Mouse (Mus musculus) kidney, embryonic 16.5 days (tissue): ENCODE measurements around the gene Tnrc6c. TPM values are rescaled to one million over a fixed set of nuclear protein-coding genes. Genes with fewer than 3 reads are reported as not detected.
A peak's percentile ranks its signal among the peaks of the same experiment; 100 is the strongest.

Source experiments
- ATAC-seq: fragments of 200-750 bp; cut with Nextera tagmentation; 2 replicates; pipeline ENCODE4 v1.8.0; 2017; ENCODE audit warnings: moderate TSS enrichment; ENCODE audit not compliant: low FRiP score, low TSS enrichment
- H3K27ac ChIP-seq: fragments of 300-500 bp; sonication (generic); 2 replicates; pipeline ENCODE4 v1.5.1; 2014; ENCODE audit warnings: low read length
- H3K27me3 ChIP-seq: fragments of 300-500 bp; sonication (generic); 2 replicates; pipeline ENCODE4 v1.6.1; 2014; ENCODE audit warnings: low read length, control low read depth, mixed read lengths; ENCODE audit not compliant: insufficient read depth
- H3K36me3 ChIP-seq: fragments of 300-500 bp; sonication (generic); 2 replicates; pipeline ENCODE4 v1.6.1; 2014; ENCODE audit warnings: low read length, control low read depth, mixed read lengths; ENCODE audit not compliant: insufficient read depth
- H3K4me1 ChIP-seq: fragments of 300-500 bp; sonication (generic); 2 replicates; pipeline ENCODE4 v1.6.1; 2014; ENCODE audit warnings: low read length, control low read depth, mixed read lengths; ENCODE audit not compliant: insufficient read depth
- H3K4me2 ChIP-seq: fragments of 300-500 bp; sonication (generic); replicated peaks from 2 replicates; pipeline ENCODE4 v1.6.1; 2014; ENCODE audit warnings: low read depth, low read length
- H3K4me3 ChIP-seq: fragments of 300-500 bp; sonication (generic); 2 replicates; pipeline ENCODE4 v1.5.1; 2014; ENCODE audit warnings: mild to moderate bottlenecking, low read length
- H3K9ac ChIP-seq: fragments of 300-500 bp; sonication (generic); replicated peaks from 2 replicates; pipeline ENCODE4 v1.6.1; 2014; ENCODE audit warnings: low read length
- H3K9me3 ChIP-seq: fragments of 300-500 bp; sonication (generic); 2 replicates; pipeline ENCODE4 v1.6.1; 2016; ENCODE audit warnings: low read length, control low read depth
- WGBS: fragments of 180-500 bp; shearing (Covaris S2); extraction: QIAGEN DNeasy Blood & Tissue Kit; methylation state at CpG from one replicate; pipeline ENCODE4 v1.1.7; 2014; 5-methylcytosine and 5-hydroxymethylcytosine counted together
- polyA plus RNA-seq: library from polyadenylated mRNA; unstranded; fragments of >200 nt; fragmentation: Nextera tagmentation; extraction: Ambion mirVana; gene quantifications from 2 replicates; pipeline ENCODE4 v1.2.1, GENCODE M21; 2015

Tnrc6c gene
- polyA plus RNA-seq, 1 experiment from 2014 or later = 9.1 TPM

DNA sequence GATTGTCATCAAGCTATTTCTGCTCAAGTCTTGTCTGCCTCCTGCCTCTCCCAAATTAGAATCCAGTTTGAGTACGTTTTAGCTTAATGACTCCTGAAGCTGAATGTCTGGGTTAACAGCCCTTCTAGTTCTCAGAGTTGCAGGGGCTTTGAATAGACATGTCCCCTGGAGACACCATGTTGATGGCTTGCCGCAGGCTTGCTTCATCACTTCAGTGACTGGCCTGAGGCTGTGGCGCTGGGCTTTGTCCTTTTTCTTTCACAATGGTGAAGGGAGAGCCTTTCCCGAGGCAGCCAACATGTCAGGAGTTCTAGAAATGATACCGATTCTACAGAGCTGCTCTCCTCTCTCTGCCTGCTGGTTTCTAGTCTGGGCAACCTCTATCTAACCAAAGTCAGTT is 30.6 kb downstream of the Tnrc6c start:
- no peak for ATAC-seq
- no peak overlapping the region for H3K27ac ChIP-seq

DNA sequence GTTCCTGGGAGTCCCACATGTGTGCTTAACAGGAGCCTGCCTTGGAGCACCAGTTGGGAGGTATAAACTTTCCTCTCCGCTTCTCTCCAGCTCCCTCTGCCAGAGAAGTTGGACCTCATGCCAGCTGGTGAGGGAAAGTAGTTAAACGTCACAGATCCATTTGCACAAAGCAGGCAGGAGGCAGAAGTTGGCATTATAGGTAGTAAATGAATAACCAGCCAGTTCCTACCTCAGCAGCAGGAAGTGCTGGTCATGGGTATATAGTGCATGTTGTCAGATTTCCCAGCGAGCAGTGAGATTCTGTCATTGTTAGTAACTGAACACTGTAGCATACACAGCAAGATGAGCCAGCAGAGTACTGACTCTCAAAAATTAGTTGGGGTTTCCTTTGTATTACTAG is 31.4 kb downstream of the Tnrc6c start:
- Histone ChIP-seq H3K9ac (no peak overlapping the region; the same call in 1 of the 2 replicates), H3K4me1 (peaks cover 30% of the 10 kb centered on the region), H3K36me3 (no peaks in the 10 kb centered on the region), H3K4me3 (no peak overlapping the region), H3K4me2 (peak overlapping the region; percentile 33), H3K27me3 (no peaks in the 10 kb centered on the region), H3K27ac (peak overlapping the region; percentile 75; the same call in 1 of the 2 replicates), H3K9me3 (no peaks in the 10 kb centered on the region)
- peak; percentile 74; the same call in 1 of the 2 replicates for ATAC-seq
- WGBS = 33% methylated on average over 3 of the region's 3 CpGs

More for the DNA sequence above, 30.6 kb downstream of the Tnrc6c start:
- Histone ChIP-seq H3K4me3 (no peak overlapping the region), H3K4me1 (peaks cover 30% of the 10 kb centered on the region), H3K27me3 (no peaks in the 10 kb centered on the region), H3K4me2 (no peak overlapping the region), H3K9ac (no peak overlapping the region), H3K36me3 (no peaks in the 10 kb centered on the region), H3K9me3 (no peaks in the 10 kb centered on the region)
- 51% methylated on average over 5 of the region's 5 CpGs for WGBS

DNA sequence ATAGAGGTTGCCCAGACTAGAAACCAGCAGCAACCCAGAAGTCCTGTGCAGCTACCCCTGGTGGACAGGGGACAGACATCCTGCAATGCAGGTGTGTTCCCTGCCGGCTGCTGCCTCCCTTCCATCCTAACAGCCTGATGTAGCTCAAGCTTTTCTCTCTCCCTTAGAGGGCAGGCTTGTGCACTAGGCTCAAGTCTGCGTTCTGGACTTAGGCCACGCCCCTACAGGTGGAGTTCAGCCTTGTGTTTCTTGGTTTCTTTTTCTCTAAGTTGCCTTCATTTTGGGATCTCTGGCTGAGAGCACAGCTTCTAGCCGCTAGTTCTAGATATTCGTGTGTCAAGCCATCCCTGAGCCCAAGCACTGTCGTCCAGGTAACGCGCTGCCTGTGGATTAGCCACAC is 31.9 kb downstream of the Tnrc6c start:
- H3K4me2 ChIP-seq = peak overlapping the region; percentile 33
- H3K4me1 ChIP-seq = peaks cover 30% of the 10 kb centered on the region
- no peaks in the 10 kb centered on the region for H3K27me3 ChIP-seq
- WGBS = 58% methylated on average over 8 of the region's 8 CpGs
- peak overlapping the region; percentile 75; the same call in 1 of the 2 replicates for H3K27ac ChIP-seq
- H3K9me3 ChIP-seq = no peaks in the 10 kb centered on the region
- no peaks in the 10 kb centered on the region for H3K36me3 ChIP-seq
- ATAC-seq = peak; percentile 67
- H3K4me3 ChIP-seq = no peak overlapping the region
- H3K9ac ChIP-seq = no peak overlapping the region

GRCm38 (mm10) chr11:117688603-117689002 is 34.5 kb downstream of the Tnrc6c start:
- peaks cover 26% of the 10 kb centered on the region for H3K4me1 ChIP-seq
- WGBS = 44% methylated on average over 2 of the region's 2 CpGs
- no peaks in the 10 kb centered on the region for H3K9me3 ChIP-seq
- H3K4me2 ChIP-seq = no peak overlapping the region
- no peaks in the 10 kb centered on the region for H3K27me3 ChIP-seq
- H3K4me3 ChIP-seq = no peak overlapping the region
- ATAC-seq = no peak
- H3K27ac ChIP-seq = no peak overlapping the region
- no peak overlapping the region for H3K9ac ChIP-seq
- no peaks in the 10 kb centered on the region for H3K36me3 ChIP-seq

DNA sequence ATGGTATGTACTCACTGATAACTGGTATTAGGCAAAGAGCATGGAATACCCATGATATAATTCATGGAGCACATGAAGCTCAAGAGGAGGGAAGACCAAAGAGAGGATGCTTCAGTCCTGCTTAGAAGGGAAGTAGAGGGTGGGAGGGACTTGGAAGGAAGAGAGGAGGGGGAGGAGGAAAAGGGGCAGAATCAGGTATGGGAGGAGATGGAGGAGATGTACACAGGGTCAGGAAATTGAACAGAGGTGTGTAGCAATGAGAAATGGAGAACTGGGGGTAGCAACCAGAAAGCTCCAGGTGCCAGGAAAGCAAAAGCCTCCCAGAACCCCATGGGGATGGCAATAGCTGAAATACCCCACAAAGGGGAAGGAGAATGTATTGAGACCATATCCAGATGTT is 37.2 kb downstream of the Tnrc6c start:
- H3K4me1 ChIP-seq = peaks cover 16% of the 10 kb centered on the region; the same call in 1 of the 2 replicates
- ATAC-seq = no peak
- no peaks in the 10 kb centered on the region for H3K9me3 ChIP-seq
- no peak overlapping the region for H3K4me3 ChIP-seq
- no peaks in the 10 kb centered on the region for H3K36me3 ChIP-seq
- no peak overlapping the region for H3K9ac ChIP-seq
- no peak overlapping the region for H3K4me2 ChIP-seq
- H3K27me3 ChIP-seq = no peaks in the 10 kb centered on the region
- no peak overlapping the region for H3K27ac ChIP-seq

DNA sequence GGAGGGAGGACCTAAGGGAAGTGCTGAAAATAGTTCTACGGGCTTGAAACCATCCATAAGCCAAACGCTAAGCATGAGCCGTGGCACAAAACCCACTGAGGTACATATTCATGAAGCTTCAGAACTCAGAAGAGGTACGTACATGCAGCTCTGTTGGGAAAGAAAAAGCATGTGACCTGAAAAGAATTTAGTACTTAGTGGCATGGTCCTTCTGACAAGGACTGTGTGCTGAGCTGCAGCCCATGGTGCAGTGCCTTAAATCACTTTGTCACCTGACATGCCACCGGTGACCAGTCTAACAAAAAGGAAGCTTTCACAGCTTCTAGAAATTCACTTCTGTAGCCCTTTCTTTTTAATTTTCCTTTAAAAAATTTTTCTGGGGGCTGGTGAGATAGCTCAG is 40.0 kb downstream of the Tnrc6c start:
- Histone ChIP-seq H3K27me3 (no peaks in the 10 kb centered on the region), H3K9me3 (no peaks in the 10 kb centered on the region), H3K4me3 (no peak overlapping the region), H3K4me2 (no peak overlapping the region), H3K27ac (no peak overlapping the region), H3K9ac (no peak overlapping the region), H3K36me3 (no peaks in the 10 kb centered on the region), H3K4me1 (peaks cover 15% of the 10 kb centered on the region)
- WGBS = 78% methylated on average over 5 of the region's 5 CpGs
- no peak for ATAC-seq

DNA sequence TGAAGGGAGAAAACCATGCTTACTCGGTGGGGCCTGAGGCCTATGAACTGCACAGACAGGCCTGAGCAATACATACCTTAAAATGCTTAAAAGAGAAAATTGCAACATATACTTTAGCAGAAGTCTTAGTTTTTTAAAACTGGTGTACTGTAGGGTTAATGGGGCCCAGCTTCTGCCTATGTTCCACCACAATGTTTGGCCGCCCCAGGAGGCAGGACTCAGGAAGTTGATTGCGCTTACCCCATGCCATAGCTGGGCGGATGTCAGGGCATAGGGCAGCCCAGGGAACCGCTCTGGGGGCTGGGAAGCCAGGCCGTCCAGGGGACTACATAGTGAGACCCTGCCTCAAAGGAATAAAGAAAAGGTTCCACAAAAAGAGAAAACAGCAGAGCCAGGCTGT is 42.5 kb downstream of the Tnrc6c start:
- Histone ChIP-seq H3K4me2 (no peak overlapping the region), H3K9ac (0 out of 2 replicates have a peak overlapping the region, but pooled peaks have one; percentile 9), H3K4me1 (peaks cover 24% of the 10 kb centered on the region), H3K27me3 (no peaks in the 10 kb centered on the region), H3K36me3 (no peaks in the 10 kb centered on the region), H3K27ac (no peak overlapping the region), H3K4me3 (no peak overlapping the region), H3K9me3 (no peaks in the 10 kb centered on the region)
- ATAC-seq = no peak
- 44% methylated on average over 6 of the region's 6 CpGs for WGBS

- Histone ChIP-seq H3K36me3 (peaks cover 7% of the 10 kb centered on the region), H3K4me2 (no peak overlapping the region), H3K4me3 (no peak overlapping the region), H3K9ac (no peak overlapping the region), H3K9me3 (no peaks in the 10 kb centered on the region), H3K4me1 (peaks cover 24% of the 10 kb centered on the region), H3K27me3 (no peaks in the 10 kb centered on the region), H3K27ac (no peak overlapping the region)
- 74% methylated on average over 4 of the region's 4 CpGs for WGBS
- no peak for ATAC-seq
Measured at GRCm38 (mm10) chr11:117700871-117701270, 46.8 kb downstream of the Tnrc6c start.

- Histone ChIP-seq H3K9me3 (no peaks in the 10 kb centered on the region), H3K4me2 (no peak overlapping the region), H3K4me1 (0 out of 2 replicates have a peak, but pooled peaks cover 4% of the 10 kb centered on the region), H3K9ac (no peak overlapping the region), H3K4me3 (no peak overlapping the region), H3K27ac (no peak overlapping the region), H3K36me3 (peaks cover 7% of the 10 kb centered on the region), H3K27me3 (no peaks in the 10 kb centered on the region)
- no peak for ATAC-seq
- 97% methylated on average over 2 of the region's 2 CpGs for WGBS
Measured at GRCm38 (mm10) chr11:117706267-117706666, 52.2 kb downstream of the Tnrc6c start.

DNA sequence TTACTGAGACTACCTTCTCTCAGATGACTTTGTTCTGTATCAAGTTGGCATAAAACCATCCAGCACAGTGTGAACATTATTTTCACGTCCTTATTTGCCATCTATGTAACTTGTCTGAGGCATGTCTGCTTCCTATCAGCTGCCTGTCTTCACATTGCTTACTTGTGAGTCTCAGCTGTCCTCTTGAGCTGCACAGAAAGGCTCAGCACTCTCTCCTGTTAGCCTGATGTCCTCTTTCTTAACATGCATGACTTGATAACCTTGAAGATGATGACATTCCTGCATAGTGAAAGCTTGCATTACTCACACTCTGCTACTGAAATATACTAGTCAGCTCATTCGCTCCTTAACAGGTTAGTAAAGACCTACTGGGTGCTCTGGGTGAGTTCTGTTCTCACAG is 53.1 kb downstream of the Tnrc6c start:
- Histone ChIP-seq H3K9me3 (no peaks in the 10 kb centered on the region), H3K4me1 (0 out of 2 replicates have a peak, but pooled peaks cover 4% of the 10 kb centered on the region), H3K36me3 (peaks cover 7% of the 10 kb centered on the region), H3K27ac (no peak overlapping the region), H3K27me3 (no peaks in the 10 kb centered on the region), H3K4me3 (no peak overlapping the region), H3K9ac (no peak overlapping the region), H3K4me2 (no peak overlapping the region)
- 83% methylated on average over 2 of the region's 2 CpGs for WGBS
- no peak for ATAC-seq
